Mouse (Mus musculus) G1E (cell line): ENCODE measurements around the gene Slc35e3.

Source experiments
- CTCF ChIP-seq: IDR thresholded peaks from 2 replicates; pipeline ENCODE4 v1.5.1; 2012; ENCODE audit warnings: low read depth, low read length, inconsistent platforms, mixed read lengths
- GATA2 ChIP-seq: IDR thresholded peaks from 2 replicates; pipeline ENCODE4 v1.6.1; 2012; ENCODE audit warnings: low read depth, low read length, inconsistent platforms, borderline replicate concordance

GRCm38 (mm10) chr10:117698313-117699138 lies 47.6 kb downstream of the Slc35e3 start:
- TF ChIP-seq CTCF (no peak), GATA2 (no peak)
